Mouse (Mus musculus) T-helper 17 cell (primary cell): ENCODE data around the gene Sult2a4.
"Not testable (repeated sequence)": the region's sequence is repeated elsewhere in the genome, so short reads cannot be mapped to it uniquely, and the experiment has no call there.

Experiments used
- in situ Hi-C, 2 experiments: fragments of 300-600 bp; cut with MboI, MseI; formaldehyde crosslinking; loops; 1 replicate in 1 of 2; 2 replicates in 1 of 2; pipeline ENCODE4 v1.15.1; 2025; ENCODE audit warnings: high pct_unique_total_duplicates in 2 of 2

Sult2a4 gene

DNA sequence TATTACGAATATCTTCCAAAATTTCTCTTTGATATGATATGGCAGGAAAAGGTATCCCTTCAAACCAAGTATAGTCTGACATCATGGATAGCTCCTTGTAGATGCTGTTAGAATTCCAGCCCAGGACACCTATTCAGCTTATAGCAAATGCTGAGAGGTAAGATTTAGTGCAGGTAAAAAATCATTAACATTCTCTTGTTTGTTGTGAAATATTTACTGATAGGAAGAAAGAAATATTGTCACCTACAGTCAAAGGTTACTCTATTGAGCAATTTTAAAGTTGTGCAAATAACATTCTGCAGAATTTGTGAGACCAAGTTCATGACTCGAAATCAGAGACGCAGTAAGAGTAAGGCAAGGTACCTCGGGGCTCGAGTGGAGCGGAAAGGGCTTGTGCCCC lies at the start of gene Sult2a4:
Gene Sult2a4, minus strand, starts transcription at position 101 of the 400 bp plus-strand sequence.
- in situ Hi-C loops, result not testable (repeated sequence)

DNA sequence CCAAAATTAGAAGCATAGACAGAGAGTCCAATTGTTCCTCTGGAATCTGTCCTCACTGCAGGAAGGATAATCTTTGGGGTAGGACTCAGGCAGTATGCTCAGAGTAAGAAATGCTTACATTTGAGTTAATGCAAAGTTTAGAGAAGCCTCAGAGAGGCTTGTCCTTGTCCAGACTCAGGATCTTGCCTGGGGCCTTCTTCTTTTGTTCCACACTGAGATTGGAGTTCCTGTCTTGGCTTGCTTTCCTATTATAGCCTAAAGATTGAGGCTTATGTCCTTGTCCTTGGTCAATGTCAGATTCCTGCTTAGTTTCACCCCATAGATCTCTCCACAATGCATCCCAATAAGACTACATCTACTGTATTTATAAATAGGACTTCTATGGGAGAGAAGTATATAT lies 41.4 kb upstream of the Sult2a4 start:
- in situ Hi-C loops, result loop anchor here in 1 of 2 experiments (5.0 kb wide), 1 partner anchor 51 kb away; no protein-coding TSS in a partner anchor

DNA sequence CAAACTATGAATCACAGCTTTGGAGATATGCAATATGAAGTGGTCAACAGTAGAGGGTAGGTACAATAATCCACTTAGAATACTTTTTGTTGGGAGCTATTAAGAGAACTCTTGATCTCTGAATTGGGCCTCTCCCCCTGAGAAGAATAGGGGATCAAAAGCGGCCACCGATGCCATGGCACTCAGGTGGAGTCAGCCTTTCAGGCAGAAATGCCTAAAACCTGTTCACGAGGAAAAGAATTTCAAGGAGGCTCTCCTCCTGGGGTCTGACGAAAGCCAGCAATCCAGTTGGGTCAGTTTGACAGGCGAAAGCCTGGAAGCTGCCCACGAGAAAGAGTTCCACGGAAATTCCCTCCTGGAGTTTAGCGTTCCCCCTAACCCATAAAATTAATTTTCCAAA lies 23.7 kb upstream of the Sult2a4 start:
- in situ Hi-C loops, result no loop called here

DNA sequence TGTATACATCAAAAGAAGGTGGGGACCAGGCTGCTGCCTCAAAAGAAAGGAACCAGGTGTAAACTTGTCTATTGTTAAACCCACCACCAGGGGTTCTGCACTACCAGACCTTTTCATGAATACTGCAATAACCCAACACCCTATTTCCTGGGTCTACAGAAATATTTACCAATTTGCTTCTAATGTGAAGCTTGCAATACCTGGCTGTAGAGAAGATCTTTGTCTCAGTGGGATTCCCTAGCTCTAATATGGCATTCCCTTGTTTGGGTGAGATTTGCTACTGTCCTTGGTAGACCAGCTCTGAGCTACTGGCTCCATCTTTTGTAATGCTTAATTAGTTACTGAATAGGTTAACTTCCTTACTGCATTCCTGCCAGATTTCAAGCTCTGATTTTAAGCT lies 21.3 kb upstream of the Sult2a4 start:
- in situ Hi-C loops, result not testable (repeated sequence)
